Mouse (Mus musculus) CD4-positive, CD25-positive, alpha-beta regulatory T cell, adult 2 months (primary cell): Measurements from ENCODE around the gene Socs2.
"Not testable (repeated sequence)": the region's sequence is repeated elsewhere in the genome, so short reads cannot be mapped to it uniquely, and the experiment has no call there.

ENCODE experiments used
- DNase-seq: peaks from one replicate; pipeline ENCODE4 v3.0.0-alpha.2; 2012; ENCODE audit warnings: low read depth, low spot score

The Socs2 gene

GRCm38 (mm10) chr10:95394819-95395812 lies 21.9 kb downstream of the Socs2 start:
- peak; percentile 35 for DNase-seq

- DNase-seq = no peak
Observed at GRCm38 (mm10) chr10:95392073-95392472, 24.9 kb downstream of the Socs2 start.

- DNase-seq = no peak
Observed at GRCm38 (mm10) chr10:95390871-95391270, 26.1 kb downstream of the Socs2 start.

GRCm38 (mm10) chr10:95389805-95390204 lies 27.2 kb downstream of the Socs2 start:
- DNase-seq = not testable (repeated sequence)

DNA sequence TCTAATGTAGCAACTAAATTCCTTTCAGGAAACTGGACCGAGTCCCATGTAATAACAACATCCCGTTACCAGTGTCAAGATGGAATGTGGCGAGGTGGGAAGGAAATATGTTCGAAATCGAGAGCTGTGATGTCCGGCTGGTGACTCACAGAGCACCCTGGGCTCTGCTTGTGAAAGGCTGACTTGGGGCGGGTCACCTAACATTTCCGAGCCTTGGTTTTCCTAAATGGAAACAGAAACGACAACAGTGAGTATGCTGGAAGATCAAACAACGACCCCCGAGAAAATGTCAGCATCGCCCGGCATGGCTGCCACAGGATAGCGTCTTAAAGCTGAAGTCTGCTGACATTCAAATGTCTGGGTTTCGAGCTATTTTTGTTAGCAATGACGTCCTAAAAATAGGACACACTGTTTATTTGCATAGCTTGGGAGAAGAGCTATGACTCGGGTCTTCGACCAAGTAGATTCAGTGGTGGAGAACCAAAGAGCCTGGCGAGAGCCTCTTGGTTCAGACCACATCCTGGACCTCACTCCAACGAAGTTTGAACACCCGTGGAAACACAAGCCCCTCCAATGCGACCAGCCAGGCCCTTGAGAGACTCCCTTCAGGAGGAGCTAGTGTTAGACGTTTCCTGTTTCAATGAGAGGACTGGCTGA lies 28.0 kb downstream of the Socs2 start:
- no peak for DNase-seq

GRCm38 (mm10) chr10:95386527-95386926 lies 30.5 kb downstream of the Socs2 start:
- DNase-seq = no peak

DNA sequence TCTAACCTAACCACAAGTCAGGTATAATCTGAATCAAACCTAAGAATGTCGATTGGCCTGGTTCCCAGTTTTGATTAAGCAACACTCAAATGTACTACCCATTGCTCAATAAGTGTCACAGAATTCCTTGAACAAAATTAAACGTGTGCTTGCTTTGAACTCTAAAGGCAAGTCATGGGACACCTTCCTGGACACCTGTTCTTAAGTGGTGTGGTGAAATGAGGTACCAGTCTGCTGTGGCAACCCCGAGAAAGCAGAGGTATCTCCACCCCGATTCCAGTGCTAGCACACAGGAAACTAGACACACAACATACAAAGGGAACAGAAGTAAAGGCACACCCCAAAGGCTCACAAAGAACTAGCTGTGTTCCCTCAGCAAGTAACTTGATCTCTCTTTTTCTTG lies 31.2 kb downstream of the Socs2 start:
- DNase-seq = no peak

DNA sequence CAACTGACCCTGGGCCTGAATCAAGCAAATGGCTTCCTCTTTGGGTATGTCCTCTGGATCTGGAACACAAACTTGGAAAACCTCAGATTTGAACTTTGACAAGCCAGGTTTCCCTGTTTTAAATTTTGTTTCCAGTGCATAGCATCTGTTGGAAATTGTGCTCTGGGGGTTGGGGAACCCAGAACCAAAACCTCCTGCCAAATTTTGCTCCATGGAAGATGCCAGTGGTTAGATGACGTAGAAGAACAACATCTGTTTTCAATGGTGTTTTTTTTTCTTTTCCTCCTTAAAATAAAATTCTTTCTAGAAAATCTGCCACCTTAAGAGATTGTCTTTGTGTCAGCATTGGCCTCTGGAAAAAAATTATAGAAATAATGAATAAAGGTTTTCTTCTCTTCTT lies 31.9 kb downstream of the Socs2 start:
- no peak for DNase-seq

DNA sequence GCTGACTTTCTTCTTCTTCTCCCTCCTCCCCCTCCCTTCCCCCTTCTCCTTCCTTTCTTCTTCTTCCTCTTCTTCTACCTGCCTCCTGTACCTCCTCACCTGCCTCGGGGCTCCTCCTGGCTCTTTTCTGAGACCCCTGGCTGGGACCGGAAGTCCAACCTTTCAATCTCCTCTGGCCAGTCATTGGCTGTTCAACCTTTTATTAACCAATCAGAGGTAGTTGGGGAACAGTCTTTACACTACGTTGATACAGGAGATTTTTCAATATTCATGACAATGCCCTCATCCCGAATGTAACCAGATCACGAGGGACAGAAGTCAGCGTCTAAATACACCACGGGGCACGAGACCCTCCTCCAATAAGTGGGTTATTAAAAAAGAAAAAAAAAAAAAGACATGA lies 32.5 kb downstream of the Socs2 start:
- no peak for DNase-seq

DNA sequence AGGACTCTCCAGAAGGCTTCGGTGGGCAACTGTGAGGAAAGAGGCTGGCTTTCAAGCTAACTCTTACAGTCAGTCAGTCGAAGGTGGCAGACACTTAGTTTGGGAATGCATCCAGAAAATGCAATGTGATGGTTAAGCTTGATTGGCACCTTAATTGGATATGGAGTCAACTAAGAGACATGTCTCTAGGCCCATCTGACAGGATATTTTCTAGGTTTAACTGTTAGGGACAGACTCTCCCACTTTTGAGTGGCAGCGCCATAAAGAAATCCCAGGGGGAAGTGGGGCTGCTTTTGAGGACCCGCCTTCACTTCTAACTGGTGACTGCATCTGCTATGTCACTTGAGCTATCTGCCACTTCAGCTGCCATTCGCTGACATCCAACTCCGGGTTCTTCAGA lies 43.6 kb downstream of the Socs2 start:
- DNase-seq = no peak

DNA sequence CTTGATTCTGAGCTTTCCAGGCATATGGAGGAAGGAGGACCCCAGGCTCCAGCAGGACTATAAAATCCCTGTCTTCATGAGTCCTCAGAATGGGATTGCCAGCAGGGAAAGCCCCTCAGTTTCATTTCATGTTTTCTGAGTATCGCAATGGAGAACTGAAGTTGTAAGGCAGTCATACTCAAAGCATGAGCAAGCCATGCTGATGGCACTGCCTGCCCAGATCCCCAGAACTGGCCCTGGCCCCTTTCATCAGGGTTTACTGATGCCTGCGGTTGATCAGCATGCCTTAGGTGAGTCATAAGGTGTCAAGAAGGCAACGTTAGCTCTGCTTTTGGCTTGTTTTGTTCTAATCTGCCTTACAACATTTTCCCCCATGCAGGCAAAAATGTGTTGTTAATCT lies 45.0 kb downstream of the Socs2 start:
- peak; percentile 35 for DNase-seq

- DNase-seq = no peak
Observed at GRCm38 (mm10) chr10:95369190-95369589, 47.8 kb downstream of the Socs2 start.

DNA sequence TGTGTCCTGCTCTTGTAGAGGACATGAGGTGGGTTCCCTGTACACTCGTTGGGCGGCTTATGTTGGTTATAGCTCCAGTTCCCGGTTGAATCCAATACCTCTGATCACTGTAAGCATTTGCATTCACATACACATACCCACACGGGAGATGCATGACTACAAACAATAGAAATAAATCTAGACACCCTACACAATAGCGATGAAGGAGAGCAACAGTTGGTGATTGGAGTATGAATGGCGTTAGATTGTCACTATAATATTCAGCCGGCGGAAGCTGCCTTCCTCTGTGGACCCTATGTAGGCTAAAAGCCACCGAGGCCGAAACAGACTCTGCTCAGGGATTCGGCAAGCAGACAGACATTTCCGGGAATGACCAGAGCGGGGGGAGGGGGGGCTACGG lies 48.8 kb downstream of the Socs2 start:
- DNase-seq = no peak

GRCm38 (mm10) chr10:95367661-95368089 lies 49.3 kb downstream of the Socs2 start:
- no peak for DNase-seq

GRCm38 (mm10) chr10:95367241-95367640 lies 49.7 kb downstream of the Socs2 start:
- no peak for DNase-seq

DNA sequence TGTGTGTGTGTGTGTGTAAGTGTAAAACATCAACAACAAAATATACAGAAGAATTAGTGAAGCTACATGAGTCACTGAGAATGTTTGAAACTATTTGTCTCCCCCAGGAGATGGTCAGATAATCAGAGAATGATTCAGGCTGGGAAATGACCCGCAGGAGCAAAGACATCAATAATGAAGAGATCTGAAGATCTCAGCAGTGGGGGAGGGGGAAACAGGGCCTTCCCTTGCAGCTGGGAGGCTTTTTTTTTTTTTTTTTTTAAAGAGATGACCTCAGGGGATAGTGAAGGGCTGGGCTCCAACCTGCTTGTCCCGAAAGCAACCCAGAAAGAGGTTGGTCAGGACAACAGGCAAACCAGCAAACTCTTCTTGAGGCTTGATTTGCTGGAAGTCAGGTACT lies 54.7 kb downstream of the Socs2 start:
- no peak for DNase-seq

DNA sequence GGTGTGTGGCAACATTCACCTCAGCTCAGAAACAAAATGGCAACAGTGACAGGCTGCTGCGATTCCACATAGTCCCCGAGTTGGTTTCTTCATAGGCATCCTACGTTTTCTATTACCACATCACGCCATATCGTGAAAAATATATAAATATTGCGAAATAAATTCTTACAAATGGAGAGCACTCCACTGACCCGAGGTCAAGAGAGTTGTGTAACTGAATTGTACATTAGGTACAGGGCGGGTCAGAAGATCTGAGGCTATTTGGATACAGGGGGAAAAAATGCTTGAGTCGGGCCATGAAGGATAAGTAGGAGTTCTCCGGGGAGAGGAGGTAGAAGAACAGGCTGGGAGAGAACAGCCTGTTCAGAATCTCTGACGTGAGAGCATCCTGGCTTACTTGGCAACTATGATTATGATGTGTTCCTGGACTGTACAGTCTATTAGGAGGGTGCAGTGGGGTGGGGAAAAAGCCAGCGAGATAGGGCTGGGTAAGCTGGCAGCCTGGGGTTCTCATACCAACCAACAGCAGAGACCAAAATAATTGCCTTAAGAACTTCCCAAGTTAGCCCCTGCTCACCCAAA lies 55.6 kb downstream of the Socs2 start:
- no peak for DNase-seq

- DNase-seq = no peak
Observed at GRCm38 (mm10) chr10:95360048-95360447, 56.9 kb downstream of the Socs2 start.

GRCm38 (mm10) chr10:95357721-95358120 lies 59.3 kb downstream of the Socs2 start:
- DNase-seq = no peak

GRCm38 (mm10) chr10:95356711-95357110 lies 60.3 kb downstream of the Socs2 start:
- no peak for DNase-seq

DNA sequence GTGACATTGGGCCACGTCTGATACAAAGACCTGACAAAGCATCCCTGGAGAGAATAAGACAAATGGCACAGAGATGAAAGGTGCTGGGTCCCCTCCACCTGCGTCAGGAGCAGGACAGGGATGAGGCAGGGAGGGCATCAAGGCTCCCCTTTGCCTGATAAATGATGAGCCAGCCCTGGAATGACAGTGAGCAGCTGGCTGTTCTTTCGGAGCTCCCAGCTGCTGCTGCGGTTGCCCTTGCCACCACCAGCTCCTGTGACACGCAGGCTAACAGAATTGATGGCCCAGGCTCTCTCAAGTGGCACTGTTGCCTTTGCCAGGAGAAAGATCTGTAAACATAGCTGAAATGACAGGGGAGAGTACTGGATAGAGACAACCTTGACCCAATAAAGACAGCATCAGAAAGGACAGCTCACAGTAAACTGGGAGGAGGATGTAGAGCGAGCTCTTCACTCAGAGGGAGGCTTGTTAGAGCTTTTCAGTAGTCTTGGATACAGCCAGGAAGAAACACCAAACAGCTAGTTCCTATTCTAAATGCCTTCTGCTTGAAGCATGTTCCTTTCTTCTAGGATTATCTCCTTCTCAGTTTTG lies 61.2 kb downstream of the Socs2 start:
- no peak for DNase-seq

GRCm38 (mm10) chr10:95354673-95355072 lies 62.3 kb downstream of the Socs2 start:
- DNase-seq = no peak
